Mouse (Mus musculus): ENCODE data around the gene Spata25. TPM values are rescaled to one million over a fixed set of nuclear protein-coding genes. Genes with fewer than 3 reads are reported as not detected.
"Not testable (repeated sequence)": the region's sequence is repeated elsewhere in the genome, so short reads cannot be mapped to it uniquely, and the experiment has no call there.

Spata25 gene
- total RNA-seq, 1 experiment: 1.1 TPM

DNA sequence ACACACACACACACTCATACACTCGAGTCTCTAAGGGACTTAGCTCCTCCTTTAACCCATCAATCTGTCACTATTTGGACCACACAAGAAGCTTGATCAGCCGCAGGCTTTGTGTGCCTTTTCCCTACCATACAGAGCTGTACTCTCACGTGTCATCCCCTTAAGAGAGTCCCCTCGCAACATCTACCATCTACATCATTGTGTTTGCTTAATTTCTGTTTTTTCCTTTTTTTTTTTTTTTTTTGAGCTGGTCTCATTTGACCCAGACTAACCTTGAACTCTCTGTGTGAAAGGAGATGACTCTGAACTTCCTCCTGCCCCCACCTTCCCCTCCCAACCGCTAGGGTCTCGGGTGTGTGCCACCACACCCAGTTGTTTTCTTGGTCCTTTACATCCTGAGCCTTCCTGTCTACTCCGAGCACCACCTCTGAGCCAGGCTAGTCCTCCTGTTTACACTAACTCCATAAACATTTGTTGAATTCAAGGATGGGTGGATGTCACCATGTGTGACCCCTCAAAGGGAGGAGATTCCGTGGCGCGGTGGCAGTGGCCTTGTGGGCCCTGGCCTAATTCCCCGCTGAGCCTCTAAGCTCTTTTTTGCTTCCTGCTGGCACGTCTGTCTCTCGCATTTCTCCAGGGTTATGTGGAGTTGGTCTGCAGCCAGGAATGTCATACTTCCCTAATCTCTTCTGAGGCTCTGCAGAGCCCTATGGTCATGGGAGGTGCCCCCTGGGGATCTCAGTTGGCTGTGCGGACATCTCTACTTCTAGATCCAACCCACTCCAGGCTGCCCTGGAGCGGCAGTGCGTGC lies 38.6 kb upstream of the Spata25 start:
- TF ChIP-seq ZNF384 (IDR thresholded peaks at IDR 0.05; ENCODE audit: low read depth, low read length): peak; percentile 95
- no peak for TF ChIP-seq ZC3H11A (IDR thresholded peaks at IDR 0.05; ENCODE audit: borderline replicate concordance, low read depth, low read length)
- Histone ChIP-seq H3K4me3 (ENCODE audit: insufficient read depth in 1 of 2, low read depth in 1 of 2, low read length in 2 of 2, poor library complexity in 1 of 2, severe bottlenecking in 1 of 2) (peak overlapping the region; percentile 14 to 17; a peak in 2 of 4 replicates), H3K36me3 (ENCODE audit: control insufficient read depth, insufficient read depth, low read length, poor library complexity, severe bottlenecking) (no peaks in the 10 kb centered on the region), H3K27ac (ENCODE audit: insufficient read depth, low read depth, low read length, poor library complexity, severe bottlenecking) (peak overlapping the region; percentile 83), H3K4me1 (ENCODE audit: control insufficient read depth in 2 of 2, insufficient read depth in 2 of 2, low read length in 2 of 2, poor library complexity in 1 of 2) (peaks cover 4 to 21% of the 10 kb centered on the region in 2 experiments), H3K9me3 (ENCODE audit: control insufficient read depth, insufficient read depth, low read depth, low read length) (no peaks in the 10 kb centered on the region), H3K9ac (ENCODE audit: insufficient read depth, low read depth, low read length, poor library complexity, severe bottlenecking) (peak overlapping the region; percentile 27; the same call in 1 of the 2 replicates)
- in situ Hi-C loops (cut with MboI; ENCODE audit: low sequenced_read_pairs in 2 of 2, unreplicated experiment in 2 of 2): no loop called here
- peak; percentile 70 for DNase-seq (ENCODE audit: low read depth, low spot score)

DNA sequence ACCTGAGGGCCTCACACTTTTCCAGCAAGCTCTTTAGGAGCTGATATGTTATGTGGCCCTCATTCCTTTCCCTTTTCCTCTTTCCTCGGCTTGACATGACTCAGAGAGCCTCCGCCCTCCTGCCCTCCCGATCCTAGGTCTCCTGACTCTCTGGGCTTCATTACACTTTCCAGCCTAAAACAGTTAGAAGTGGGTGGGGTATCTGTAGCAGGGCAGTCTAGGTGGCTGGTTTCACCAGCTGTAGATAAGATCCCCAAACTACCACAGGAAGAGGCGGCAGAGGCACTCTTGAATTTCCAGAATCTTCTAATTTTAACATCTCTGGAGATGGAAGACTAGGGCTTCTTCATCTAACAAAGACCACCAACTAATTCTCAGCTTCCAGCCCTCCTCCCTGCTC lies 36.3 kb upstream of the Spata25 start:
- Histone ChIP-seq H3K36me3 (ENCODE audit: control insufficient read depth, insufficient read depth, low read length, poor library complexity, severe bottlenecking) (no peaks in the 10 kb centered on the region), H3K9ac (ENCODE audit: insufficient read depth, low read depth, low read length, poor library complexity, severe bottlenecking) (no peak overlapping the region), H3K27ac (ENCODE audit: insufficient read depth, low read depth, low read length, poor library complexity, severe bottlenecking) (peak overlapping the region; percentile 19; the same call in 1 of the 2 replicates), H3K9me3 (ENCODE audit: control insufficient read depth, insufficient read depth, low read depth, low read length) (no peaks in the 10 kb centered on the region), H3K4me3 (ENCODE audit: insufficient read depth in 1 of 2, low read depth in 1 of 2, low read length in 2 of 2, poor library complexity in 1 of 2, severe bottlenecking in 1 of 2) (no peak overlapping the region), H3K4me1 (ENCODE audit: control insufficient read depth in 2 of 2, insufficient read depth in 2 of 2, low read length in 2 of 2, poor library complexity in 1 of 2) (peaks cover 10 to 33% of the 10 kb centered on the region in 2 experiments)
- DNase-seq (ENCODE audit: low read depth, low spot score): no peak
- in situ Hi-C loops (cut with MboI; ENCODE audit: low sequenced_read_pairs in 2 of 2, unreplicated experiment in 2 of 2): no loop called here
- TF ChIP-seq HCFC1 (IDR thresholded peaks at IDR 0.05; ENCODE audit: borderline replicate concordance, insufficient read depth, low read length) (no peak), ZC3H11A (IDR thresholded peaks at IDR 0.05; ENCODE audit: borderline replicate concordance, low read depth, low read length) (no peak), ZNF384 (IDR thresholded peaks at IDR 0.05; ENCODE audit: low read depth, low read length) (no peak), CHD2 (IDR thresholded peaks at IDR 0.05; ENCODE audit: low read depth, low read length) (no peak), MAFK (IDR thresholded peaks at IDR 0.05; ENCODE audit: insufficient read depth, low read depth, low read length) (no peak)

DNA sequence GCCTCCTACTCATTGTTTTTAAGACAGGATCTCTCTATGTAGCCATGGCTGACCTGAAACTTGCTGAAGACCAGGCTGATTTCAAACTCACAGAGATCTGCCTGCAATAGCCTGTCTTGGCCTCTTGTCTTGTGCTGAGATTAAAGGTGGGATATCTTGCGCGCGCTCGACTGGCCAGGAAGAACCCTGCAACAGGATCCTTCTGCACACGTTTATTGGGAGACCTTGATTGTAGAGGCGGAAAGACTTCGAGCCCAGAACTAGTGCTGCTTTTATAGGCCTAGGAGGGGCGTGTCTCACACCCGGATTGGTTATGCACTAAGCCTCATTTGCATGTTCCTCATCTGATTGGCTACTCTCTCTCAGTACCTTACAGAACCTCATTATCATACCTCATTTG lies 35.1 kb upstream of the Spata25 start:
- H3K9me3 ChIP-seq (ENCODE audit: control insufficient read depth, insufficient read depth, low read depth, low read length); H3K9ac ChIP-seq (ENCODE audit: insufficient read depth, low read depth, low read length, poor library complexity, severe bottlenecking); H3K27ac ChIP-seq (ENCODE audit: insufficient read depth, low read depth, low read length, poor library complexity, severe bottlenecking); H3K4me3 ChIP-seq (ENCODE audit: insufficient read depth in 1 of 2, low read depth in 1 of 2, low read length in 2 of 2, poor library complexity in 1 of 2, severe bottlenecking in 1 of 2); in situ Hi-C loops (cut with MboI; ENCODE audit: low sequenced_read_pairs in 2 of 2, unreplicated experiment in 2 of 2); H3K36me3 ChIP-seq (ENCODE audit: control insufficient read depth, insufficient read depth, low read length, poor library complexity, severe bottlenecking); DNase-seq (ENCODE audit: low read depth, low spot score): not testable (repeated sequence)
- peaks cover 17 to 39% of the 10 kb centered on the region in 2 experiments for H3K4me1 ChIP-seq (ENCODE audit: control insufficient read depth in 2 of 2, insufficient read depth in 2 of 2, low read length in 2 of 2, poor library complexity in 1 of 2)

DNA sequence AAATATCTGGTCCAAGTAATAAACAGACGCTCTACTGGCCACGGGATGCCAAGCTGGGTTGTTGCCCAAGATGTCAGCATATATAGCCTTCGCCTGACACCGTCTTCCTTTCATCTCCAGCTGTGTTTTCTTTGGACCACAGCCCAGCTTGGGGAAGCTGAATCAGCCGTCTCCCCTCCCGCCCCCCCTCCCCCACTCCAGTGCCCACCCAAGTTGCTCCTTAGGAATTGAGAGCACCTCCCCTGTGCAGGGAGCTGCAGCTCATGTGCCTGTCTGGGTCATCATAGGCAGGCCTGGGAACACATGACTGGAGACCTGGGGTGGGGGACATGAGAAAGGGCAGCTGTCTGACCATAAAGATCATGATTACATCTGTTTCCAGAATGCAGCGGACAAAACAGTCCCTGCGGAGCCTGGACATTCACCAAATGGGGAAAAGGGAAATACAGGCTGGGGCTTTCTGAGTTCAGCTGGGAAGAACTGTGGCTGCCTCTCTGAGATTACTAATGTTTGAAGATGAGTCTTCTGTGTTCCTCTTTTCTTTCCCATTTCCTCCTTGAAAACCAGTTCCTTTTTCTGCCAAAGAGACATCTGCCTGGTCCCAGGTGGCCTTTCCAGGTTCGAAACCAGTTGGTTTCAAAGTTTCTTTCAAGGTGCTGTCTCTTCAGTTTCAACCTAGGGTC lies 34.0 kb upstream of the Spata25 start:
- Histone ChIP-seq H3K4me1 (ENCODE audit: control insufficient read depth in 2 of 2, insufficient read depth in 2 of 2, low read length in 2 of 2, poor library complexity in 1 of 2) (peaks cover 22 to 37% of the 10 kb centered on the region in 2 experiments), H3K36me3 (ENCODE audit: control insufficient read depth, insufficient read depth, low read length, poor library complexity, severe bottlenecking) (no peaks in the 10 kb centered on the region), H3K27ac (ENCODE audit: insufficient read depth, low read depth, low read length, poor library complexity, severe bottlenecking) (no peak overlapping the region; the same call in 1 of the 2 replicates), H3K4me3 (ENCODE audit: insufficient read depth in 1 of 2, low read depth in 1 of 2, low read length in 2 of 2, poor library complexity in 1 of 2, severe bottlenecking in 1 of 2) (no peak overlapping the region), H3K9ac (ENCODE audit: insufficient read depth, low read depth, low read length, poor library complexity, severe bottlenecking) (no peak overlapping the region; the same call in 1 of the 2 replicates), H3K9me3 (ENCODE audit: control insufficient read depth, insufficient read depth, low read depth, low read length) (no peaks in the 10 kb centered on the region)
- DNase-seq (ENCODE audit: low read depth, low spot score): no peak
- in situ Hi-C loops (cut with MboI; ENCODE audit: low sequenced_read_pairs in 2 of 2, unreplicated experiment in 2 of 2): no loop called here
- TF ChIP-seq CHD2 (IDR thresholded peaks at IDR 0.05; ENCODE audit: low read depth, low read length) (no peak), HCFC1 (IDR thresholded peaks at IDR 0.05; ENCODE audit: borderline replicate concordance, insufficient read depth, low read length) (no peak), MAFK (IDR thresholded peaks at IDR 0.05; ENCODE audit: insufficient read depth, low read depth, low read length) (no peak), ZC3H11A (IDR thresholded peaks at IDR 0.05; ENCODE audit: borderline replicate concordance, low read depth, low read length) (no peak), ZNF384 (IDR thresholded peaks at IDR 0.05; ENCODE audit: low read depth, low read length) (no peak)

Measured in ES-E14 (cell line).